Mouse (Mus musculus): Measurements from ENCODE around the gene Pabpn1l.

- TF ChIP-seq GATA1 (IDR thresholded peaks at IDR 0.05; ENCODE audit: borderline replicate concordance, low read length) (no peak), FLI1 (IDR thresholded peaks at IDR 0.05; ENCODE audit: low read length) (no peak)
Observed at GRCm38 (mm10) chr8:122652643-122653042, 30.1 kb upstream of the Pabpn1l start.
